ENCODE assay signal across 8 mouse cellular contexts in genomic region chr2:168098040-168098439, GRCm38 (mm10). TPM values are rescaled to one million over a fixed set of nuclear protein-coding genes. Genes with fewer than 3 reads are reported as not detected.
DNase-seq lines count a peak whose midpoint lies in the region; ATAC-seq lines count a peak whose summit lies in the region.

No protein-coding gene starts in this region.

- H3K4me2 ChIP-seq in forebrain, embryonic 14.5 days (ENCODE audit: low read length) = no peak overlapping the region
- no peak overlapping the region for H3K4me2 ChIP-seq in forebrain, embryonic 13.5 days
- H3K4me2 ChIP-seq in kidney, embryonic 14.5 days (replicated peaks; ENCODE audit: low read depth, low read length) = no peak overlapping the region
- H3K4me2 ChIP-seq in liver, embryonic 16.5 days (ENCODE audit: low read depth, low read length) = no peak overlapping the region

- H3K9me3 ChIP-seq in forebrain, embryonic 14.5 days (replicated peaks; ENCODE audit: control insufficient read depth, low read length) = no peaks in the 10 kb centered on the region
- H3K9me3 ChIP-seq in forebrain, embryonic 13.5 days (replicated peaks) = no peaks in the 10 kb centered on the region
- no peaks in the 10 kb centered on the region for H3K9me3 ChIP-seq in kidney, embryonic 14.5 days (ENCODE audit: control insufficient read depth, low read length)
- no peaks in the 10 kb centered on the region for H3K9me3 ChIP-seq in liver, embryonic 16.5 days (replicated peaks; ENCODE audit: control insufficient read depth, low read length)

- no peak overlapping the region for H3K9ac ChIP-seq in forebrain, embryonic 14.5 days (ENCODE audit: low read length)
- no peak overlapping the region for H3K9ac ChIP-seq in forebrain, embryonic 13.5 days
- no peak overlapping the region for H3K9ac ChIP-seq in kidney, embryonic 14.5 days (ENCODE audit: low read depth, low read length)
- H3K9ac ChIP-seq in liver, embryonic 16.5 days (ENCODE audit: low read depth, low read length) = no peak overlapping the region

- DNase-seq in forebrain, embryonic 14.5 days (ENCODE audit: low spot score) = peak; percentile 60
- DNase-seq in B cell, adult 2 months = peak; percentile 50 to 53
- peak; percentile 77 for DNase-seq in brain, adult 2 months (ENCODE audit: low read depth, low spot score)
- peak; percentile 31 for DNase-seq in gastrocnemius, postnatal 25 days
- DNase-seq in right cerebral cortex, postnatal 25 days = peak; percentile 61

- H3K27me3 ChIP-seq in forebrain, embryonic 14.5 days (replicated peaks; ENCODE audit: control insufficient read depth, insufficient read depth, low read length) = no peaks in the 10 kb centered on the region
- no peaks in the 10 kb centered on the region for H3K27me3 ChIP-seq in forebrain, embryonic 13.5 days
- H3K27me3 ChIP-seq in kidney, embryonic 14.5 days (ENCODE audit: control insufficient read depth, insufficient read depth, low read length) = no peaks in the 10 kb centered on the region
- H3K27me3 ChIP-seq in liver, embryonic 16.5 days (ENCODE audit: control insufficient read depth, insufficient read depth, low read depth, low read length) = no peaks in the 10 kb centered on the region

- H3K36me3 ChIP-seq in forebrain, embryonic 14.5 days (ENCODE audit: control insufficient read depth, insufficient read depth, low read length) = peaks cover 28% of the 10 kb centered on the region
- H3K36me3 ChIP-seq in forebrain, embryonic 13.5 days (ENCODE audit: poor library complexity, severe bottlenecking) = peaks cover 33% of the 10 kb centered on the region
- peaks cover 20% of the 10 kb centered on the region for H3K36me3 ChIP-seq in kidney, embryonic 14.5 days (ENCODE audit: control insufficient read depth, insufficient read depth, low read length)
- no peaks in the 10 kb centered on the region for H3K36me3 ChIP-seq in liver, embryonic 16.5 days (ENCODE audit: control insufficient read depth, insufficient read depth)

- H3K4me3 ChIP-seq in forebrain, embryonic 14.5 days (ENCODE audit: low read depth, low read length) = no peak overlapping the region
- H3K4me3 ChIP-seq in forebrain, embryonic 13.5 days = no peak overlapping the region
- no peak overlapping the region for H3K4me3 ChIP-seq in kidney, embryonic 14.5 days (ENCODE audit: low read length)
- no peak overlapping the region for H3K4me3 ChIP-seq in liver, embryonic 16.5 days (ENCODE audit: low read depth, low read length)

- H3K27ac ChIP-seq in forebrain, embryonic 14.5 days (ENCODE audit: low read depth, low read length) = no peak overlapping the region
- no peak overlapping the region for H3K27ac ChIP-seq in forebrain, embryonic 13.5 days
- no peak overlapping the region for H3K27ac ChIP-seq in kidney, embryonic 14.5 days (ENCODE audit: low read depth, low read length)
- H3K27ac ChIP-seq in liver, embryonic 16.5 days (ENCODE audit: low read length) = no peak overlapping the region

- H3K4me1 ChIP-seq in forebrain, embryonic 14.5 days (ENCODE audit: control insufficient read depth, insufficient read depth, low read length) = peaks cover 23% of the 10 kb centered on the region
- peaks cover 31% of the 10 kb centered on the region for H3K4me1 ChIP-seq in forebrain, embryonic 13.5 days
- no peaks in the 10 kb centered on the region for H3K4me1 ChIP-seq in kidney, embryonic 14.5 days (ENCODE audit: control insufficient read depth, insufficient read depth, low read length)
- peaks cover 5% of the 10 kb centered on the region for H3K4me1 ChIP-seq in liver, embryonic 16.5 days (ENCODE audit: control insufficient read depth, low read depth, low read length)

- no peak for ATAC-seq in forebrain, embryonic 14.5 days
- no peak for ATAC-seq in forebrain, embryonic 13.5 days
- peak; percentile 53; the same call in 1 of the 2 replicates for ATAC-seq in kidney, embryonic 14.5 days (ENCODE audit: low FRiP score, low TSS enrichment)
- ATAC-seq in liver, embryonic 16.5 days (ENCODE audit: low read depth) = peak; percentile 20; the same call in 1 of the 2 replicates

- 51% methylated on average over 6 of the region's 6 CpGs for WGBS in forebrain, embryonic 14.5 days
- WGBS in forebrain, embryonic 13.5 days = 58% methylated on average over 6 of the region's 6 CpGs
- 38% methylated on average over 6 of the region's 6 CpGs for WGBS in kidney, embryonic 14.5 days
- WGBS in liver, embryonic 16.5 days (ENCODE audit: insufficient replicate concordance) = 28% methylated on average over 6 of the region's 6 CpGs

RNA-seq across cellular contexts. Expression of gene Pard6b, which starts 17.2 kb away (rescaled TPM):
- polyA plus RNA-seq in forebrain, embryonic 14.5 days (2014; fragmentation: Nextera tagmentation; extraction: Ambion mirVana) = 5.0 and 5.6 TPM in 2 replicates
- 7.6 and 7.7 TPM in 2 replicates for polyA plus RNA-seq in forebrain, embryonic 13.5 days (2015; fragmentation: Nextera tagmentation; extraction: Ambion mirVana)
- under 1 TPM; 0.43 to 0.62 TPM for total RNA-seq in gastrocnemius, postnatal 25 days (2021)
- 9.7 and 22.0 TPM in 2 replicates for polyA plus RNA-seq in kidney, embryonic 14.5 days (2014; fragmentation: Nextera tagmentation; extraction: Ambion mirVana)
- polyA plus RNA-seq in liver, embryonic 16.5 days (2015; fragmentation: Nextera tagmentation; extraction: Ambion mirVana) = 2.3 and 2.7 TPM in 2 replicates

Comparison
In these comparisons a context has a peak if more than half of its experiments do, and no peak if none do; other contexts are left out.
1. ATAC-seq: peak in kidney, embryonic 14.5 days (single experiment) and liver, embryonic 16.5 days (single experiment); none in forebrain, embryonic 14.5 days (single experiment) and forebrain, embryonic 13.5 days (single experiment).
2. Peak in every context shown above with its lines, with median percentiles within 50 percentile points of each other: DNase-seq.